Mouse (Mus musculus): Measurements from ENCODE around the gene Zfp385c.
A peak's percentile ranks its signal among the peaks of the same experiment; 100 is the strongest.
"Not testable (repeated sequence)": the region's sequence is repeated elsewhere in the genome, so short reads cannot be mapped to it uniquely, and the experiment has no call there.

Gene Zfp385c

GRCm38 (mm10) chr11:100598074-100598473, 94.2 kb downstream of the Zfp385c start:
- DNase-seq (ENCODE audit: low spot score in 2 of 2) = no peak

GRCm38 (mm10) chr11:100595533-100595932, 96.7 kb downstream of the Zfp385c start:
- no peak for DNase-seq (ENCODE audit: low spot score in 2 of 2)

GRCm38 (mm10) chr11:100594608-100595007, 97.6 kb downstream of the Zfp385c start:
- DNase-seq (ENCODE audit: low spot score in 2 of 2) = peak in 1 of 2 experiments; percentile 11

GRCm38 (mm10) chr11:100592346-100593046, 99.8 kb downstream of the Zfp385c start:
- DNase-seq (ENCODE audit: low spot score in 2 of 2) = no peak

- no peak for DNase-seq (ENCODE audit: low spot score in 2 of 2)
Observed at GRCm38 (mm10) chr11:100588462-100588861, 103.8 kb downstream of the Zfp385c start.

- DNase-seq (ENCODE audit: low spot score in 2 of 2) = no peak
Observed at GRCm38 (mm10) chr11:100585148-100585547, 107.1 kb downstream of the Zfp385c start.

GRCm38 (mm10) chr11:100584561-100584961, 107.7 kb downstream of the Zfp385c start:
- no peak for DNase-seq (ENCODE audit: low spot score in 2 of 2)

- no peak for DNase-seq (ENCODE audit: low spot score in 2 of 2)
Observed at GRCm38 (mm10) chr11:100582836-100583235, 109.4 kb downstream of the Zfp385c start.

- DNase-seq (ENCODE audit: low spot score in 2 of 2) = not testable (repeated sequence)
Observed at GRCm38 (mm10) chr11:100582413-100582812, 109.8 kb downstream of the Zfp385c start.

- DNase-seq (ENCODE audit: low spot score in 2 of 2) = peak; percentile 36 to 37
Observed at GRCm38 (mm10) chr11:100581756-100582155, 110.5 kb downstream of the Zfp385c start.

- DNase-seq (ENCODE audit: low spot score in 2 of 2) = no peak
Observed at GRCm38 (mm10) chr11:100580275-100580674, 112.0 kb downstream of the Zfp385c start.

GRCm38 (mm10) chr11:100579116-100579799, 113.0 kb downstream of the Zfp385c start:
- DNase-seq (ENCODE audit: low spot score in 2 of 2) = no peak

GRCm38 (mm10) chr11:100577852-100578599, 114.2 kb downstream of the Zfp385c start:
- peak in 1 of 2 experiments; percentile 15 for DNase-seq (ENCODE audit: low spot score in 2 of 2)
